Mouse (Mus musculus) megakaryocyte, embryonic 14.5 days (primary cell): ENCODE data around the gene Rtp2. TPM values are rescaled to one million over a fixed set of nuclear protein-coding genes. Genes with fewer than 3 reads are reported as not detected.

ENCODE experiments used
- H3K27me3 ChIP-seq: replicated peaks from 2 replicates; pipeline ENCODE3; 2012; ENCODE audit warnings: inconsistent platforms
- H3K36me3 ChIP-seq: replicated peaks from 2 replicates; pipeline ENCODE3; 2012; ENCODE audit warnings: low read length, inconsistent platforms, mixed read lengths
- H3K4me1 ChIP-seq: 2 replicates; pipeline ENCODE4 v1.6.1; 2012; ENCODE audit warnings: inconsistent platforms
- H3K4me3 ChIP-seq: replicated peaks from 2 replicates; pipeline ENCODE3; 2012; ENCODE audit warnings: moderate library complexity, mild to moderate bottlenecking, inconsistent platforms
- H3K9me3 ChIP-seq: 2 replicates; pipeline ENCODE4 v1.6.1; 2012; ENCODE audit warnings: inconsistent platforms
- FLI1 ChIP-seq: IDR thresholded peaks from 2 replicates; pipeline ENCODE4 v1.6.1; 2012; ENCODE audit warnings: low read length, inconsistent platforms, mixed read lengths
- GATA1 ChIP-seq: IDR thresholded peaks from 3 replicates; pipeline ENCODE4 v1.6.1; 2012; ENCODE audit warnings: mixed read lengths, low read length, inconsistent platforms, borderline replicate concordance
- polyA plus RNA-seq: library from polyadenylated mRNA; stranded (reverse); fragments of >175 nt; gene quantifications from 2 replicates; pipeline ENCODE4 v1.2.3, GENCODE M21; 2012; ENCODE audit warnings: low replicate concordance; ENCODE audit not compliant: insufficient read depth

Gene Rtp2
- polyA plus RNA-seq, 1 experiment, result not detected

GRCm38 (mm10) chr16:23895135-23895534 lies 37.1 kb downstream of the Rtp2 start:
- H3K4me3 ChIP-seq, result no peak overlapping the region
- H3K4me1 ChIP-seq, result peaks cover 15% of the 10 kb centered on the region
- H3K27me3 ChIP-seq, result peaks cover 38% of the 10 kb centered on the region
- H3K9me3 ChIP-seq, result no peaks in the 10 kb centered on the region
- no peak for TF ChIP-seq GATA1
- TF ChIP-seq FLI1, result no peak
- no peaks in the 10 kb centered on the region for H3K36me3 ChIP-seq

GRCm38 (mm10) chr16:23890636-23891035 lies 41.6 kb downstream of the Rtp2 start, which contains the start of gene Sst:
Gene Sst, minus strand, starts transcription at chr16:23890958.
- no peaks in the 10 kb centered on the region for H3K36me3 ChIP-seq
- peaks cover 19% of the 10 kb centered on the region for H3K27me3 ChIP-seq
- no peaks in the 10 kb centered on the region for H3K4me1 ChIP-seq
- H3K4me3 ChIP-seq, result no peak within 1 kb of the TSS
- no peaks in the 10 kb centered on the region for H3K9me3 ChIP-seq
- TF ChIP-seq GATA1 (no peak), FLI1 (no peak)

GRCm38 (mm10) chr16:23890151-23890550 lies 42.0 kb downstream of the Rtp2 start:
- Histone ChIP-seq H3K4me3 (no peak overlapping the region), H3K27me3 (peaks cover 17% of the 10 kb centered on the region), H3K4me1 (no peaks in the 10 kb centered on the region), H3K9me3 (no peaks in the 10 kb centered on the region), H3K36me3 (no peaks in the 10 kb centered on the region)
- TF ChIP-seq FLI1 (no peak), GATA1 (no peak)

GRCm38 (mm10) chr16:23887910-23888579 lies 44.1 kb downstream of the Rtp2 start:
- no peaks in the 10 kb centered on the region for H3K36me3 ChIP-seq
- H3K4me1 ChIP-seq, result no peaks in the 10 kb centered on the region
- peaks cover 15% of the 10 kb centered on the region for H3K27me3 ChIP-seq
- no peaks in the 10 kb centered on the region for H3K9me3 ChIP-seq
- H3K4me3 ChIP-seq, result no peak overlapping the region
- TF ChIP-seq GATA1 (no peak), FLI1 (no peak)

GRCm38 (mm10) chr16:23885098-23885497 lies 47.1 kb downstream of the Rtp2 start:
- H3K4me1 ChIP-seq, result no peaks in the 10 kb centered on the region
- H3K4me3 ChIP-seq, result no peak overlapping the region
- no peaks in the 10 kb centered on the region for H3K36me3 ChIP-seq
- peaks cover 4% of the 10 kb centered on the region for H3K27me3 ChIP-seq
- H3K9me3 ChIP-seq, result no peaks in the 10 kb centered on the region
- no peak for TF ChIP-seq GATA1
- no peak for TF ChIP-seq FLI1

Other genes with a start within 250 kb of the Rtp2 start
- not detected in 2 replicates for gene Sst, start 41.4 kb downstream of the Rtp2 start, polyA plus RNA-seq
- not detected in 2 replicates for gene Gm37419, start 56.1 kb upstream of the Rtp2 start, polyA plus RNA-seq
- 1.2 and 3.5 TPM in 2 replicates for gene Bcl6, start 56.5 kb upstream of the Rtp2 start, polyA plus RNA-seq